Mouse (Mus musculus) mouse trophoblast stem cell (cell line): ENCODE data around the gene 4921511M17Rik.
"Not testable (repeated sequence)": the region's sequence is repeated elsewhere in the genome, so short reads cannot be mapped to it uniquely, and the experiment has no call there.

Experiments used
- in situ Hi-C, 2 experiments: fragments of 300-500 bp; cut with MseI, MboI; formaldehyde crosslinking; loops; 2 replicates in 1 of 2; 3 replicates in 1 of 2; pipeline ENCODE4 v1.15.1; 2025

4921511M17Rik gene

GRCm38 (mm10) chrX:154033727-154034126, at the start of gene 4921511M17Rik:
Gene 4921511M17Rik, minus strand, starts transcription at chrX:154033827.
- in situ Hi-C loops: not testable (repeated sequence)

GRCm38 (mm10) chrX:154054939-154055338, 21.3 kb upstream of the 4921511M17Rik start, which contains the start of gene Gm10057:
Gene Gm10057, minus strand, starts transcription at chrX:154055039.
- in situ Hi-C loops: not testable (repeated sequence)

- in situ Hi-C loops: not testable (repeated sequence)
Measured at GRCm38 (mm10) chrX:154012540-154012939, 21.1 kb downstream of the 4921511M17Rik start, which contains the start of gene Samt1. Gene Samt1, minus strand, starts transcription at chrX:154012640.

GRCm38 (mm10) chrX:153976914-153977313, 56.7 kb downstream of the 4921511M17Rik start:
- in situ Hi-C loops: not testable (repeated sequence)

GRCm38 (mm10) chrX:153976467-153976866, 57.2 kb downstream of the 4921511M17Rik start:
- in situ Hi-C loops: not testable (repeated sequence)

- in situ Hi-C loops: no loop called here
Measured at GRCm38 (mm10) chrX:153974450-153974849, 59.2 kb downstream of the 4921511M17Rik start.
